Mouse (Mus musculus) thymus, postnatal 10 days (tissue): ENCODE results near the gene Mmp17.

Experiments used
- DNase-seq, 2 experiments: peaks; one replicate each; pipeline ENCODE4 v3.0.0; 2021; ENCODE audit warnings: low spot score in 2 of 2

Gene Mmp17

GRCm38 (mm10) chr5:129583761-129584582, at the start of gene Mmp17:
Gene Mmp17 (plus strand): TSS chr5:129584169.
- peak; percentile 83 to 88 for DNase-seq

- DNase-seq: no peak
These were observed 49.5 kb upstream of the Mmp17 start for GRCm38 (mm10) chr5:129534500-129534899.

GRCm38 (mm10) chr5:129535021-129535420, 48.9 kb upstream of the Mmp17 start:
- DNase-seq: no peak

- no peak for DNase-seq
These were observed 48.5 kb upstream of the Mmp17 start for GRCm38 (mm10) chr5:129535431-129535830.

- DNase-seq: no peak
These were observed 45.1 kb upstream of the Mmp17 start for GRCm38 (mm10) chr5:129538826-129539225.

- no peak for DNase-seq
These were observed 41.7 kb upstream of the Mmp17 start for GRCm38 (mm10) chr5:129542236-129542635.

GRCm38 (mm10) chr5:129545787-129546186, 38.2 kb upstream of the Mmp17 start:
- no peak for DNase-seq

GRCm38 (mm10) chr5:129549716-129550115, 34.3 kb upstream of the Mmp17 start:
- no peak for DNase-seq

GRCm38 (mm10) chr5:129550790-129551189, 33.2 kb upstream of the Mmp17 start:
- no peak for DNase-seq

GRCm38 (mm10) chr5:129551991-129552390, 32.0 kb upstream of the Mmp17 start:
- no peak for DNase-seq

- no peak for DNase-seq
These were observed 30.3 kb upstream of the Mmp17 start for GRCm38 (mm10) chr5:129553642-129554041.

GRCm38 (mm10) chr5:129558591-129558990, 25.4 kb upstream of the Mmp17 start:
- DNase-seq: no peak

- DNase-seq: no peak
These were observed 24.7 kb upstream of the Mmp17 start for GRCm38 (mm10) chr5:129559283-129559682.

- no peak for DNase-seq
These were observed 21.6 kb upstream of the Mmp17 start for GRCm38 (mm10) chr5:129562342-129562741.

- no peak for DNase-seq
These were observed 15.4 kb upstream of the Mmp17 start for GRCm38 (mm10) chr5:129568596-129568995.

- DNase-seq: no peak
These were observed 5.8 kb upstream of the Mmp17 start for GRCm38 (mm10) chr5:129578201-129578600.

GRCm38 (mm10) chr5:129580046-129580445, 3.9 kb upstream of the Mmp17 start:
- DNase-seq: no peak

GRCm38 (mm10) chr5:129580572-129580971, 3.4 kb upstream of the Mmp17 start:
- DNase-seq: no peak

GRCm38 (mm10) chr5:129581015-129581414, 3.0 kb upstream of the Mmp17 start:
- DNase-seq: no peak

GRCm38 (mm10) chr5:129583331-129583730, 638 bp upstream of the Mmp17 start:
- no peak for DNase-seq

- DNase-seq: peak; percentile 36 to 47
These were observed 893 bp downstream of the Mmp17 start for GRCm38 (mm10) chr5:129584583-129585541.

- peak; percentile 88 to 94 for DNase-seq
These were observed 2.0 kb downstream of the Mmp17 start for GRCm38 (mm10) chr5:129586016-129586415.
